Mouse (Mus musculus) cerebellum, adult 18-20 months (tissue): ENCODE results near the gene Paqr6.

ENCODE experiments used
- DNase-seq, 2 experiments: peaks; one replicate each; pipeline ENCODE4 v3.0.0; 2021

Paqr6 gene

GRCm38 (mm10) chr3:88364337-88364736 is at the start of gene Paqr6:
Gene Paqr6, plus strand, starts transcription at chr3:88364584.
- DNase-seq: peak in 1 of 2 experiments; percentile 44

GRCm38 (mm10) chr3:88324951-88325405 is 39.4 kb upstream of the Paqr6 start, which contains the start of gene Glmp:
Gene Glmp, plus strand, starts transcription at chr3:88325023.
- DNase-seq: peak; percentile 74 to 76

- no peak for DNase-seq
Observed at GRCm38 (mm10) chr3:88328956-88329355, 35.4 kb upstream of the Paqr6 start.

- peak; percentile 47 to 58 for DNase-seq
Observed at GRCm38 (mm10) chr3:88331282-88331681, 33.1 kb upstream of the Paqr6 start.

- DNase-seq: no peak
Observed at GRCm38 (mm10) chr3:88334029-88334658, 30.2 kb upstream of the Paqr6 start.

- no peak for DNase-seq
Observed at GRCm38 (mm10) chr3:88334902-88335435, 29.4 kb upstream of the Paqr6 start.

- DNase-seq: peak in 1 of 2 experiments; percentile 14
Observed at GRCm38 (mm10) chr3:88335436-88336053, 28.8 kb upstream of the Paqr6 start.

- peak; percentile 95 for DNase-seq
Observed at GRCm38 (mm10) chr3:88336058-88337013, 28.0 kb upstream of the Paqr6 start, which contains the start of the genes Tmem79 and Smg5. Gene Tmem79, minus strand, starts transcription at chr3:88336148. Gene Smg5, plus strand, starts transcription at chr3:88336260.

GRCm38 (mm10) chr3:88337367-88338020 is 26.9 kb upstream of the Paqr6 start:
- DNase-seq: no peak

GRCm38 (mm10) chr3:88338316-88338715 is 26.1 kb upstream of the Paqr6 start:
- DNase-seq: no peak

GRCm38 (mm10) chr3:88339006-88339405 is 25.4 kb upstream of the Paqr6 start:
- DNase-seq: no peak

- DNase-seq: no peak
Observed at GRCm38 (mm10) chr3:88350732-88351131, 13.7 kb upstream of the Paqr6 start.

- DNase-seq: peak; percentile 68
Observed at GRCm38 (mm10) chr3:88352907-88353306, 11.5 kb upstream of the Paqr6 start.

- peak in 1 of 2 experiments; percentile 65 for DNase-seq
Observed at GRCm38 (mm10) chr3:88354396-88355165, 9.8 kb upstream of the Paqr6 start.

GRCm38 (mm10) chr3:88359584-88359983 is 4.8 kb upstream of the Paqr6 start:
- DNase-seq: no peak

- no peak for DNase-seq
Observed at GRCm38 (mm10) chr3:88359989-88360388, 4.4 kb upstream of the Paqr6 start.

- DNase-seq: no peak
Observed at GRCm38 (mm10) chr3:88361096-88361495, 3.3 kb upstream of the Paqr6 start.

GRCm38 (mm10) chr3:88361612-88362313 is 2.6 kb upstream of the Paqr6 start:
- peak in 1 of 2 experiments; percentile 27 for DNase-seq

- peak in 1 of 2 experiments; percentile 35 for DNase-seq
Observed at GRCm38 (mm10) chr3:88363700-88364099, 684 bp upstream of the Paqr6 start.

- no peak for DNase-seq
Observed at GRCm38 (mm10) chr3:88365705-88366361, 1.4 kb downstream of the Paqr6 start.
